Mouse (Mus musculus) embryonic stem cell, embryonic (primary cell): ENCODE data around the gene Sec24b.

Experiments
- CTCF ChIA-PET, 4 experiments: fragments of 300-600 bp in 2 of 4; fragments of 350-600 bp in 2 of 4; sonication (Branson Sonifier 250); formaldehyde crosslinking; loops; one replicate each; lab custom pipeline; 2022; ENCODE audit warnings: inconsistent platforms in 2 of 4; lab: Charles Lee
- POLR2A ChIA-PET, 4 experiments: fragments of 300-600 bp in 2 of 4; fragments of 350-600 bp in 2 of 4; sonication (Branson Sonifier 250); formaldehyde crosslinking; loops; one replicate each; lab custom pipeline; 2022; ENCODE audit warnings: antibody characterized with exemption in 4 of 4, inconsistent platforms in 1 of 4; lab: Charles Lee

Sec24b gene

DNA sequence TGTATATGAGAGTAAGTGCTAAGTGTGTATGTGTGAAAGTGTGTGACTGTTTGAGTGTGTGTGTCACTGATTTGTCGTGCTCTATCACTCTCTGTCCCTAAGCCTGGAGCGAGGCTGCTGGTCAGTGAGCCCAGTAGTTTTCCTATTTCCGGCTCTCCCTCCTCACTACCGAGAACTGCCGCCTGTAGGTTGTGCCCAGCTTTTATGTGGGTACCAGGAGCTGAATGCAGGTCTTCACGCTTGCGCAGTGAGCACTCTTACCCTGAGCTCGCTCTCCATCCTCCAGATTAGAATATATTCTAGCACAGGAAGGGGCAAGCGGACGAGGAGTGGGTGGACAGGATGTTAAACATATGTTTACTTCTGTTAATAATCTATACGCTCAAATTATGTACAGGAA, 60.4 kb downstream of the Sec24b start:
- ChIA-PET CTCF (no interaction called here), POLR2A (interaction anchor here in 1 of 4 experiments (1.7 kb wide), 1 partner anchor 52 kb away, joined by 3 read pairs; no protein-coding TSS in a partner anchor)

DNA sequence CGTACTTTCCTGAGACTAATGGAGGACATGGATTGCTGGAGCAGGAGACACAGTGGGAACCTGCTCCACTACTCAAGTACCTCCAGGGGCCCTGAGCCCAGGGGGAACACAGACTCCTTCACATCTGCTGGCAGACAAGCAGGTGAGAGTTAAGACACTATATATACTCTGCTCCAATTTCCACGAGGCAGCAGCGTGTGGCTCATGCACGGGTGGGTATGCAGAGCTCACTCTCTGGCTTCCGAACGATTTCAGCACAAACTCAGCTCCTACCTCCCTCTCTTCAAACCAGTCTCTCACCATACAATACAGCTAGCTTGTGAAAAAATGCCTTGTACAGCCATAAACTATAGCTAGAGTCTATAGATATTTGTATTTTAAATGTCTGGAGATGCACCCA, 62.8 kb downstream of the Sec24b start:
- CTCF ChIA-PET, result no interaction called here
- POLR2A ChIA-PET, result interaction anchor here in 1 of 4 experiments (0.7 kb wide), 1 partner anchor 10 kb away, joined by 3 read pairs; no protein-coding TSS in a partner anchor

DNA sequence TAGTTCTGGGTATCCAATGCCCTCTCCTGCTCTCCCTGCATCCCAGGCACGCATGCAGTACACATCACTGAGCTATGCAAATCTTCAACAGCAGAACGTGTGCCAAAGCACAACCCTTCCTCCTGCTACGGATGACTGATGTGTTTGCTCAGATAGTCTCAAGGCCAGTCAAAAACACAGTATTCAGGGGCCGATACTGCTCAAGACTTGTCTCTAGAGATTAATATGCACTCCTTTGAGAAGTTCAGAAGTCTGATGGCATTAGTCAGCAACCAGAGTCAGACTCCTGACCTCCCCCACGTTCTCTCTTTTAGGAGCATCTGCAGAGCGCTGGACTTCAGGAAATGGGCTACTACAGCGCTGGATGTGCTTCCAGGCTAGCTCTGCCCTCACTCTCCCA, 63.4 kb downstream of the Sec24b start:
- ChIA-PET CTCF (no interaction called here), POLR2A (interaction anchor here in 1 of 4 experiments (0.7 kb wide), 1 partner anchor 9 kb away, joined by 3 read pairs; no protein-coding TSS in a partner anchor)

- ChIA-PET CTCF (no interaction called here), POLR2A (no interaction called here)
Observed at GRCm38 (mm10) chr3:129997324-129997723, 64.0 kb downstream of the Sec24b start.

- CTCF ChIA-PET, result no interaction called here
- POLR2A ChIA-PET, result no interaction called here
Observed at GRCm38 (mm10) chr3:129987297-129987696, 74.1 kb downstream of the Sec24b start.

DNA sequence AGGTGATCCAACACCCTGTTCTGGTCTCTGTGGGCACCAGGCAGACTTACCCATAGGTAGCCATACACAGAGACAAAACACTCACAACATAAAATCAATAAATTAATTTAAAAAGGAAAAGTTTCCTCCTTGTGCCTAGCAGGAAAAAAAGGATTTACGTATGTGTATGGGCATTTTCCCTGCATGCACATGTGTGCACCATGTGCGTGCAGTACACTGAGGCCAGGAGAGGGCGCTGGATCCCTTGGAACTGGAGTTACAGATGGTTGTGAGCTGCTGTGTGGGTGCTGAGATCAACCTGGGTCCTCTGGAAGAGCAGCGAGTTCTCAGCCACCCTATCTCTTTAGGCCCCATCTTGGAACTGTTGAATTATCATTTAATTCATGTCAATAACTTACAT, 76.0 kb downstream of the Sec24b start:
- CTCF ChIA-PET, result interaction anchor here in 1 of 4 experiments (0.6 kb wide), 1 partner anchor 95 kb away, joined by 3 read pairs; no protein-coding TSS in a partner anchor
- POLR2A ChIA-PET, result interaction anchor here in 1 of 4 experiments (0.6 kb wide), 1 partner anchor 41 kb away, joined by 3 read pairs; no protein-coding TSS in a partner anchor

- ChIA-PET POLR2A (interaction anchor here in 1 of 4 experiments (0.6 kb wide), 1 partner anchor 42 kb away, joined by 3 read pairs; no protein-coding TSS in a partner anchor), CTCF (no interaction called here)
Observed at GRCm38 (mm10) chr3:129984797-129985196, 76.6 kb downstream of the Sec24b start.

GRCm38 (mm10) chr3:129982271-129982670, 79.1 kb downstream of the Sec24b start:
- ChIA-PET POLR2A (no interaction called here), CTCF (interaction anchor here in 2 of 4 experiments (0.5 to 1.4 kb wide), 2 partner anchors 121 to 749 kb away, joined by 3 read pairs; no protein-coding TSS in a partner anchor)

GRCm38 (mm10) chr3:129981756-129982155, 79.6 kb downstream of the Sec24b start:
- POLR2A ChIA-PET, result no interaction called here
- CTCF ChIA-PET, result interaction anchor here in 2 of 4 experiments (0.5 to 1.4 kb wide), 2 partner anchors 122 to 750 kb away, joined by 3 read pairs; no protein-coding TSS in a partner anchor

DNA sequence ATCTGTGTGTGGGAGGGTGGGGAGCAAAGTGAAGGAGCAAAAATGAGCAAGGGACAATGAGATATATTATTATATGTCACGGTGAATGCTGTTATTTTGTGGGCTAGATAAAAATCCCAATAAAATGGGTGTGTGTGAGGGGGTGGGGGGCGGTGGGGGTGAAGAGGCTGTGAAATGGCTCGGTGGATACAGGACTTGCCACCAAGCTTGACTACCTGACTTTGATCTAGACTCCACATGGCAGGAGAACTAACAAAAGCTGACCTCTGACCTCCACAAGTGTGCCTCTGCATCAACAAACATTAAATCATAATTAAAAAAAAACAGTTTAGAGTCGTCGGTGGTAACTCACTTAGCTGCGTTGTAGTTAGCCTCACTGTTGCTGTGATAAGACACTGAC, 81.8 kb downstream of the Sec24b start:
- ChIA-PET CTCF (interaction anchor here in 2 of 4 experiments (0.6 to 1.3 kb wide), 2 partner anchors 10 to 726 kb away, joined by 3 to 5 read pairs; partner anchors contain the start of gene Mcub (in 1 of the 2)), POLR2A (no interaction called here)

GRCm38 (mm10) chr3:129978716-129979115, 82.6 kb downstream of the Sec24b start:
- CTCF ChIA-PET, result no interaction called here
- POLR2A ChIA-PET, result no interaction called here

GRCm38 (mm10) chr3:129976317-129976716, 85.0 kb downstream of the Sec24b start:
- CTCF ChIA-PET, result no interaction called here
- POLR2A ChIA-PET, result no interaction called here

- POLR2A ChIA-PET, result interaction anchor here in 1 of 4 experiments (0.7 to 1.2 kb wide), 2 partner anchors 12 to 83 kb away, joined by 3 read pairs; no protein-coding TSS in a partner anchor
Observed at GRCm38 (mm10) chr3:129970529-129971515, 90.5 kb downstream of the Sec24b start.

DNA sequence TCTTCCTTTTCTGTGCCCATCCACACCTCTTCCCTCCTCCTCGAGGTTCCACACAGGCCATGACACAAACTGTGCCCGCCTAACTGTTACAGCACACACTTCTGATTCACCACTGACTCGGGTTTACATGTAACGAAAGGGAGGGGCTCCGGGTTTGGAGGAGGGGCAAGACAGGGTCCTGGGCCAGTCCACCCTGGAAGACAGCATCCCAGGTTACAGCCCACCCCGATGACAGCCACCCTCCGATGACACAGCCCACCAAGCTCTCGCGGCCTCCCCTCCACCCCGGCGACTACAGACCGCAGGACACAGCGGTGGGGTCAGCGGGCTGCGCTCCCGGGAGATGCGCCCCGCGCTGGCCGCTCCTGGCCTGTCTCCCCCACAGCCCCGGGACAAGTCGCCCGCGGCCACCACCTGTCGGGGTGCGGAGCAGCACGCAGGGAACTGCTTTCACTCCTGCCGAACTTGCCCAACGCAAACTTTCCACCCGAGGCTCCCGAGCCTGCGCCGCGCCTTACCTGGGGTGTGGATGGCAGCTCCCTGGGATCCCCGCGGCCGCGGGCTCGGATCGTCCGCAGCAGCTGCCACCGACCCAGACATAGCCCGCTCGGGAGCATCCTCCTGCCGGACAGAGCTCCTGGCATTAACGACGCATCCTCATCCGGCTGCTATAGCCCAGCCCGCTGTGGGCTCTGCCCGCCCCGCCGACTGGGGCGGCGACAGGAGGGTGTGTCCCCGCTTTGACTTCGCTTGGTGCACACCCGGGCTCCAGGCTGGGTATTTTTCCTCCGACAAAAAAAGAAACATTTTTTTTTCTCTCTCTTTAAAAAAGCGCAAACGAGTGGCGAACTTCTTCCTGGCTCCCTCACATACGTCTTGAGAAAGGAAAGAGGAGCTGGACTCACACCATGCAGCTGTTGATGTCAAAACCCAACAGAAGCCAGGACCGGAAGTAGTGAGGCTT, 91.6 kb downstream of the Sec24b start, which contains the start of gene Mcub:
TSS of gene Mcub (minus strand) at position 775 of the 964 bp plus-strand sequence.
- POLR2A ChIA-PET, result interaction anchor here in 2 of 4 experiments (0.5 to 0.7 kb wide), 2 partner anchors 12 to 82 kb away, joined by 3 read pairs; no protein-coding TSS in a partner anchor
- CTCF ChIA-PET, result interaction anchor here in 2 of 4 experiments (0.9 to 1.4 kb wide), 3 partner anchors 10 to 51 kb away, joined by 3 to 4 read pairs (median 3); no protein-coding TSS in a partner anchor

More at GRCm38 (mm10) chr3:129970529-129971515, 90.5 kb downstream of the Sec24b start:
- CTCF ChIA-PET, result interaction anchor here in 3 of 4 experiments (0.9 to 1.4 kb wide), 3 partner anchors 9 to 133 kb away, joined by 3 to 4 read pairs (median 3); no protein-coding TSS in a partner anchor

DNA sequence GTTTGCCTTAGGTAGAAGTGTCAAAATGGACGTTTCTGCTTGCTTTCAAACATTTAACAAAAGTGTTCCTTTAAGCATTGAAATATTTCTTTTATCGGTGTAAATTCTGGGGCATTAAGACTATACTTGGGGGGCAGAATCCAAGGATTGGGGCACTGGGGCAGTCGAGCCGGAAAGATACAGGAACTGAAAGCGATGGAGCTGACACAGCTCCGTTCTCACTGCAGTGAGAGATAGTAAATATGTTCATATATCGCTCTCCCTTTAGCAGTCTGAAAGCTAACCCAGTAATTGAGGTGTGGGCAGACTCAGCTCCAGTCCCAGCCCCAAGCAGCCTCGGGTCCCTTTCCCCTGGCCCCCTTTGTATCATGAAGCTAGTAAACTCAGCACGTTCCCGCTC, 92.3 kb downstream of the Sec24b start:
- ChIA-PET CTCF (interaction anchor here in 1 of 4 experiments (0.6 kb wide), 1 partner anchor 131 kb away, joined by 4 read pairs; no protein-coding TSS in a partner anchor), POLR2A (no interaction called here)

- POLR2A ChIA-PET, result no interaction called here
- CTCF ChIA-PET, result interaction anchor here in 2 of 4 experiments (0.6 kb wide), 2 partner anchors 113 to 212 kb away, joined by 3 to 4 read pairs; no protein-coding TSS in a partner anchor
Observed at GRCm38 (mm10) chr3:129967874-129968273, 93.5 kb downstream of the Sec24b start.

DNA sequence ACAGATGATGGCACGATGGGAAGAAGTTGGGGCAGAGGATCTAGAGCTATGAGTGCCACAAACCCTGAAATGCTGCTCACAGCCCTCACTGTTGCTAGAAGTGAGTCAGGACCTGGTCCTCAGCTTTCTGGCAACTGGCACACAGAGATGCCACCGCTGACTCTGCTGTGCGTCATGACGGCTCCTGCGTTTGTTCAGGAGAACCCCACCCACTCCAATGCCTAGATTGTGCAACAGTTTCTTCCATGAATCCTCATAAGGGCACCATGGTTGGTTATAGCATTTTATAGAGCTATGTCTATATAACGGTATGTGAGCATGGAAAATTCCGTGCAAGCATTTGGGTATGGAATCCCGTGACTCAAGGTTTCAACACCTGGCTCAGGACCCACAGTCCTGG, 96.7 kb downstream of the Sec24b start:
- CTCF ChIA-PET, result no interaction called here
- POLR2A ChIA-PET, result no interaction called here

DNA sequence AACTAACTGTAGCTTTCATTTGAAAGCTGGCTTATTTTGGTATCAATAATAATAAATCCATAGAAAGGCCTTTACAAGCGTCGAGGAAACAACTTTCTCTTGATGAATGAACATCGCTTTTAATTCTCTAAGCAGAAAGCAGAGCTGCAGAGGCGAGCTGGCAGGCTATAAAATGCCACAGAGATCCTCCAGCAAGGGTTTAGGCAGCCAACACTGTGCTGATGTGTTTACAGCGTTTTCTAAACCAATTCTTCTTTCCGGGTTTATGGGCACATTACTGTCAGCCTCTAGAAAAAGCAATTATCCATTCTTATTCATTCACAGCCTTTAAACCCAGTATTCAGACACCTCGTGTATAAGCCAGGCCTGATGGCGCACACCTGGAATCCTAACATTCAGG, 98.8 kb downstream of the Sec24b start:
- CTCF ChIA-PET, result interaction anchor here in 1 of 4 experiments (0.5 kb wide), 1 partner anchor 1266 kb away, joined by 3 read pairs; no protein-coding TSS in a partner anchor
- POLR2A ChIA-PET, result interaction anchor here in 1 of 4 experiments (0.6 kb wide), 1 partner anchor 119 kb away, joined by 3 read pairs; no protein-coding TSS in a partner anchor
